Mouse (Mus musculus): Measurements from ENCODE around the gene Parn.
"Not testable (repeated sequence)": the region's sequence is repeated elsewhere in the genome, so short reads cannot be mapped to it uniquely, and the experiment has no call there.

The Parn gene

DNA sequence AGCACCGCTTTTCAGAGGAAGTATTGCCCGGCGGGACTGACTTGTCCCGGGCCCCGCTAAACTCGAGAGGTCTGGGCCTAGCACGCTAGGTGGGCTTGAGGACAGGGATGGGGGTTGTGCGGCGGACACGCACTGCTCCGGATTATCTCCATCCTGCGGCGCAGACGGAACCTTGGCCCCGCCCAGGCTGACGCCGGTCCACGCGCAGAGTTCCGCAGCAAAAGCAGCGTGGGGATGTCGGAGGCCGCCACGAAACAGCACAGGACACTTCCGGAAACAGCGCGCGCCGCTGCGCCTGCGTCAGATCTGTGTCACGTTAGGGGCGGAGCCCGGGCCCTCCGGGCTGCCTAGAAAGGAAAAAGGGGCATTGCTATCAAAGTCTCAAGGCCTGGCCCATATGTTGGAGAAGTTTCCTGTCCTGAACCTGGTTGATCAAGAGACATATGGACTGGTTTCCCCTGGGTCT is at the start of gene Parn:
Gene Parn (minus strand): TSS at position 293 of the 466 bp plus-strand sequence.
- peak; percentile 86 to 88 for DNase-seq (ENCODE audit: low spot score in 2 of 2)

DNA sequence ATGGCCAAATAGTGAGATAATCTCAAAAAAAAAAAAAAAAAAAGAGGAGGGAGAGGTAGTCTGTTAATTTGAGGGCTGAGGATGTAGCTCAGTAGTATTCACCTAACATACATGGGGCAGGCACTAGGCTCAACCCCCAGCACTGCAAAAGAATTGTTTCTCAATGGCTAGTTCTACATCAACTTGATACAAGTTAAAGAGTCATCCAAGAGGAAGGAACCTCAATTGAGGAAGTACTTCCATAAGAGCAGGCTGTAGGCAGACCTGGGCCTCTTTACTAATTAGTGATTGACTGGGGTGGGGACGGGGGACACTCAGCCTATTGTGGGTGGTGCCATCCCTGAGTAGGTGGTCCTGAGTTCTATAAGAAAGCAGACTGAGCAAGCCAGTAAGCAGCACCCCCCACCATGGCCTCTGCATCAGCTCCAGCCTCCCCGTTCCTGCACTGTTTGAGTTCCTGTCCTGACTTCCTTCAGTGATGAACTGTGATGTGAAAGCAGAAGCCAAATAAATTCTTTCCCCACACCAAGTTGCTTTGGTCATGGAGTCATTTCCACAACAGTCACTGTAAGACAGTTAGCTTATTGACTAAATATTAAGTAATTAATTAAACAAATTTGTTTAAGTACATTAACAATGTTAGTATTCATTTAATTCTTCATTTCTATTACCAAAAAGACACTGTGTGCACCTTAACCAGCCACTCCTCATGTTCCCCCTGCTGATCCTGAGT is 49.0 kb upstream of the Parn start:
- DNase-seq (ENCODE audit: low spot score in 2 of 2): no peak

DNA sequence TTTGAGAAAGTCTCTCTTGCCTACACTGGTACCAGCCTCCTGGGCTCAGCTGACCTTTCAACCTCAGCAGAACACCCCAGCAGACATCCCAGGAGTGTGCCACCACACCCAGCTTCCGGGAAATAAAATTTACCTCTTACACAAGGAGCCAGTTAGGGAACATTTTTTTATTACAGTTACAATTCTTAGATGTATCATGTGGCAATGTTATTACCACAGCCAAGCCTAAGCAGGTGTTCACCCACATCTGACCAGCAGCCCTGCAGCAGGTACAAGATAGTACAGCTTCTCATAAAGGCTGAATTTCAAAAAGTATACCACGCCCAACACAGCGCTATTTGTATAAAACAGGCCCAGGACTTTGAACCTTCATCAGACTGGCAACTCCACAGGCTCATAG is 46.9 kb upstream of the Parn start:
- no peak for DNase-seq (ENCODE audit: low spot score in 2 of 2)

- no peak for DNase-seq (ENCODE audit: low spot score in 2 of 2)
Measured at GRCm38 (mm10) chr16:13704676-13705075, 36.7 kb upstream of the Parn start.

- DNase-seq (ENCODE audit: low spot score in 2 of 2): no peak
Measured at GRCm38 (mm10) chr16:13702184-13702583, 34.2 kb upstream of the Parn start.

DNA sequence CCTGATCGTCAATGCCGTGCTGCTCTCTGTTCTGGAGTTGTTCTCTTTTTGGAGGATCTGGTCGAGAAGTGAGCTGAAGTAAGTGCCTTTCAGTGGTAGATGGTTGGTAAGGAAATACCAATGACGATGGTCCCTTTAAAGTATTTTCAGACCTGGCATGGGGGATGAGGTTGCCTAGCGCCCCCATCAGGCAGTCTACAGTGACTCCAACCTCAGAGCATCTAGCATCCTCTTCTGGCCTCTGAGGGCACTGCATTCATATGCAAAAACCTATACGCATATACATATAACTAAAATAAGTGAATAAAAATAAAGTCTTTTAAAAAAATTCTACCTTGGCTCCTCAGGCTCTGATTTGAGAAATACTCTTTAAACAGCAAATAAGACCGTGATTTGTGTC is 31.0 kb upstream of the Parn start:
- no peak for DNase-seq (ENCODE audit: low spot score in 2 of 2)

- no peak for DNase-seq (ENCODE audit: low spot score in 2 of 2)
Measured at GRCm38 (mm10) chr16:13678601-13679319, 10.8 kb upstream of the Parn start.

DNA sequence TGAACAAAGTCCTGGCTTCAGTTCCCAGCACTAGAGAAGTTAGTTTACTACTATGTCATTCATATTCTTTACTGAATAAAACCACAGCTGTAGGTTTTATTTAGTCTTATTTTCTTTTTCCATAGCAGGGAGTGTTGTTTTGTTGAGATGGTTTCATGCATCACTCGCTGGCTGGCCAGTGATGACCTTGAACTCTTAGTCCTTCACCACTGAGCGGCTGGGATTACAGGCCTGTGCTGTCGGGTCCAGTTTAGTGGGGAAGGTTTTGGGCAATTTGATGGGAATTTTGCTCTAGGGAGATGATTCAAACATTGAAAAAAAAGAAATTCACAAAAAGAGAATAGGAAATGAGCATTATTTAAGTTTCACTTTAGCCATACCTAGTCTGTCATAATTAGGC is 6.5 kb upstream of the Parn start:
- no peak for DNase-seq (ENCODE audit: low spot score in 2 of 2)

GRCm38 (mm10) chr16:13673114-13673513 is 5.1 kb upstream of the Parn start:
- no peak for DNase-seq (ENCODE audit: low spot score in 2 of 2)

- DNase-seq (ENCODE audit: low spot score in 2 of 2): peak in 1 of 2 experiments; percentile 19
Measured at GRCm38 (mm10) chr16:13672386-13672898, 4.5 kb upstream of the Parn start.

- DNase-seq (ENCODE audit: low spot score in 2 of 2): peak; percentile 65 to 78
Measured at GRCm38 (mm10) chr16:13671685-13672385, 3.9 kb upstream of the Parn start, which contains the start of the genes Bfar and 3110001I22Rik. TSS of gene Bfar (plus strand) at chr16:13671858. TSS of gene 3110001I22Rik (plus strand) at chr16:13671929.

DNA sequence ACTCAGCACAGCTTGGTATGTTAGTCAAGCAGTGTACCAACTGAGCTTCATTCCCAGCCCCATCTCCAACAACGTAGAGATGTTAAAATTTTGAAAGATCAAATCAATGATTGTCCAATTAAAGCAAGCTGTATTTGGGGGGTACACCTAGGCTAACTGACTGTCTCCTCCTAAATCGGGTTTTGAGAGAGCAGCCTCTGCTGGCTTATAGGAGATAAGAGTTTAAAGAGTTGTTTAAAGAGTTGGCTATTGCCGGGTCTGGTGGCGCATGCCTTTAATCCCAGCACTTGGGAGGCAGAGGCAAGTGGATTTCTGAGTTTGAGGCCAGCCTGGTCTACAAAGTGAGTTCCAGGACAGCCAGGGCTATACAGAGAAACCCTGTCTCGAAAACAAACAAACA is 2.9 kb upstream of the Parn start:
- not testable (repeated sequence) for DNase-seq (ENCODE audit: low spot score in 2 of 2)

GRCm38 (mm10) chr16:13669282-13669681 is 1.3 kb upstream of the Parn start:
- DNase-seq (ENCODE audit: low spot score in 2 of 2): no peak

- DNase-seq (ENCODE audit: low spot score in 2 of 2): no peak
Measured at GRCm38 (mm10) chr16:13668402-13669108, 585 bp upstream of the Parn start.

- no peak for DNase-seq (ENCODE audit: low spot score in 2 of 2)
Measured at GRCm38 (mm10) chr16:13660736-13661135, 7.2 kb downstream of the Parn start.

DNA sequence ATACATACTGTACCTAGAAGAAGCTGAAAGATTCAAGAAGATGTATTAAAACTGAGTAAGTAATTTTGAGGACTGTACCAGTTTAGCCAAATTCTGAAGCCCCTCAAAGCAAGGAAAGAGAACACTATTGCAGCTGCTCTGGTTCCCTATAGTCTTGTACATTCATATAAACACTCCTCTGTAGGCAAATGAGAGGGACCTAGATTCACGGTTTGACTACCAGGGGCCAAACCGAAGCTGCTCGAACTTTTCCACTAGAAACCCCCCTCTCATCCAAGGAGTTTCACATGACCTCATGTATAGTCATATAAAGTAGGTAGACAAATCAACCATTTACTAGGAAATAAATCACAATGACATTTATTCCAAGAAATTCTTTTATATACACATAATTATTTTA is 9.1 kb downstream of the Parn start:
- DNase-seq (ENCODE audit: low spot score in 2 of 2): no peak

DNA sequence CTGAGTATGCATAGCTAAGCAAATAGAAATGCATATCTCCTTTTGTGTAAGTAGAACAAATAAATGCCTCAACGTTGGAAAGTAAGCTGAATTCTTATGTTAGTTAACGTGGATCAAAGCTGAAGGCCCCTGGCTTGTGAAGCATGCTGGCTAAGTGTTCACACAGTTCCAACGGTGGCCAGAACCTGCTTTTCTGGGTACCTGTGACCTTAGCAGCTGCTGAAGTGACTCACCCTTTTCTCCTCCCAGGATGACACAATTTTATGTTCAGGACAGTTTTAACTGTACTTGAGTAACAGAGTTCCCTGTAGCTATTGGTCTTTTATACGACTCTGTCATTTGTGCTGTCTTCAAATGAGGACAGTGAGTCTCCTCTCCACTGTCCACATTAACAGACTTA is 22.0 kb downstream of the Parn start:
- no peak for DNase-seq (ENCODE audit: low spot score in 2 of 2)

DNA sequence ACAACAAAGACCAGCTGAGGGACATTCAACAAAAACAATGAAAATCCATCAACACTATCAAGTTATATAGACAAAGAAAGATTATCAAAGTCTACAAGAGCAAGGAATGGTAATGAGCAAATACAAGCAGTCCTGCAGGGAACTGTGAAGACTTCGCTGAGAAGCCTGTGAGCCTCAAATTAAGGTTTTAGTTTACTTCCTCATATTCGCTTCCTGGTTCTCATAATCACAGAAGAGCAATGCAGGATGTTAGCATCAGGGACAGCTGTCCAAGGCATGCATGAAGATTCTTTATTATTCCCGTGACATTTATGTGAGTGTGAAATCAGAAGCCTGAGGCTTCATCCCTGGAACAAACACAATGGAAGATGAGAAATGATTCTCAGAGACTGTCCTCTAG is 23.5 kb downstream of the Parn start:
- no peak for DNase-seq (ENCODE audit: low spot score in 2 of 2)

DNA sequence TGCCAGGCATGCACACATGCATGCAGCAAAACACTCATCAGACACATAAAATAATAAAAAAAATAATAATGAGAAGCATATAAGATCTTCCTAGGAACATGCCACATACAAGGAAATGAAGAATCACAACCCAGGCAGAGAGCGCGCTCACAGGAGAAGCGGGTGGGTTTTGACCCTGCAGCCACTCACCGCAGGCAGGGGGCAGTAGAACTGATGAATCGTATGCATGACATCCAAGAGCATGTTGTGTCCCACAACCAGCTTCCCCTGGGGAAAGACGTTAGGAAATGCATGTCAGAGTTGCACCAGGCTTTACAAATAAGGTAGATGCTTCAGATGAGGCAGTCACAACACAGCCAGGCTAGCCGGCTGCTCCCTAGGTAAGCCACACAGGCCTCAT is 27.9 kb downstream of the Parn start:
- no peak for DNase-seq (ENCODE audit: low spot score in 2 of 2)

GRCm38 (mm10) chr16:13639508-13639907 is 28.5 kb downstream of the Parn start:
- DNase-seq (ENCODE audit: low spot score in 2 of 2): no peak

- DNase-seq (ENCODE audit: low spot score in 2 of 2): not testable (repeated sequence)
Measured at GRCm38 (mm10) chr16:13638198-13638597, 29.8 kb downstream of the Parn start.

- no peak for DNase-seq (ENCODE audit: low spot score in 2 of 2)
Measured at GRCm38 (mm10) chr16:13628345-13628744, 39.6 kb downstream of the Parn start.

Data from frontal cortex, postnatal 25 days (tissue).